Mouse (Mus musculus): Measurements from ENCODE around the gene Arrdc2. TPM values are rescaled to one million over a fixed set of nuclear protein-coding genes. Genes with fewer than 3 reads are reported as not detected.

Arrdc2 gene
- polyA plus RNA-seq, 1 experiment, result 73.8 TPM

- Histone ChIP-seq H3K27ac (ENCODE audit: insufficient read depth, low read length) (no peak overlapping the region), H3K4me3 (ENCODE audit: extremely low read depth, insufficient read depth, insufficient read length) (no peak overlapping the region), H3K4me1 (ENCODE audit: control insufficient read depth, insufficient read depth, insufficient read length) (peaks cover 11% of the 10 kb centered on the region), H3K27me3 (ENCODE audit: control insufficient read depth, insufficient read depth, low read length) (no peaks in the 10 kb centered on the region), H3K36me3 (ENCODE audit: control insufficient read depth, insufficient read depth, low read length) (no peaks in the 10 kb centered on the region)
- 86% methylated on average over 5 of the region's 5 CpGs for WGBS
- no peak for DNase-seq (ENCODE audit: low read depth in 1 of 2, low spot score in 2 of 2)
- TF ChIP-seq CTCF (IDR thresholded peaks at IDR 0.05; ENCODE audit: extremely low read depth, insufficient read depth, insufficient read length, insufficient replicate concordance), result no peak
- TF ChIP-seq POLR2A (IDR thresholded peaks at IDR 0.05; ENCODE audit: low read depth, low read length), result no peak
Observed at GRCm38 (mm10) chr8:70856028-70856427, 16.5 kb upstream of the Arrdc2 start.

GRCm38 (mm10) chr8:70853863-70854262 is 14.3 kb upstream of the Arrdc2 start:
- WGBS, result 10% methylated on average over 2 of the region's 2 CpGs
- no peaks in the 10 kb centered on the region for H3K36me3 ChIP-seq (ENCODE audit: control insufficient read depth, insufficient read depth, low read length)
- DNase-seq (ENCODE audit: low read depth in 1 of 2, low spot score in 2 of 2), result peak in 1 of 2 experiments; percentile 49
- no peak overlapping the region for H3K4me3 ChIP-seq (ENCODE audit: extremely low read depth, insufficient read depth, insufficient read length)
- peaks cover 11% of the 10 kb centered on the region for H3K4me1 ChIP-seq (ENCODE audit: control insufficient read depth, insufficient read depth, insufficient read length)
- no peak overlapping the region for H3K27ac ChIP-seq (ENCODE audit: insufficient read depth, low read length)
- TF ChIP-seq POLR2A (IDR thresholded peaks at IDR 0.05; ENCODE audit: low read depth, low read length) (no peak), CTCF (IDR thresholded peaks at IDR 0.05; ENCODE audit: extremely low read depth, insufficient read depth, insufficient read length, insufficient replicate concordance) (no peak)
- no peaks in the 10 kb centered on the region for H3K27me3 ChIP-seq (ENCODE audit: control insufficient read depth, insufficient read depth, low read length)

GRCm38 (mm10) chr8:70852595-70853231 is 13.2 kb upstream of the Arrdc2 start:
- Histone ChIP-seq H3K4me3 (ENCODE audit: extremely low read depth, insufficient read depth, insufficient read length) (no peak overlapping the region), H3K27ac (ENCODE audit: insufficient read depth, low read length) (no peak overlapping the region), H3K36me3 (ENCODE audit: control insufficient read depth, insufficient read depth, low read length) (no peaks in the 10 kb centered on the region), H3K4me1 (ENCODE audit: control insufficient read depth, insufficient read depth, insufficient read length) (peaks cover 11% of the 10 kb centered on the region), H3K27me3 (ENCODE audit: control insufficient read depth, insufficient read depth, low read length) (no peaks in the 10 kb centered on the region)
- DNase-seq (ENCODE audit: low read depth in 1 of 2, low spot score in 2 of 2), result no peak
- WGBS, result 94% methylated on average over 41 of the region's 41 CpGs
- TF ChIP-seq CTCF (IDR thresholded peaks at IDR 0.05; ENCODE audit: extremely low read depth, insufficient read depth, insufficient read length, insufficient replicate concordance) (no peak), POLR2A (IDR thresholded peaks at IDR 0.05; ENCODE audit: low read depth, low read length) (no peak)

GRCm38 (mm10) chr8:70851837-70852236 is 12.3 kb upstream of the Arrdc2 start:
- WGBS, result 86% methylated on average over 6 of the region's 6 CpGs
- TF ChIP-seq POLR2A (IDR thresholded peaks at IDR 0.05; ENCODE audit: low read depth, low read length) (no peak), CTCF (IDR thresholded peaks at IDR 0.05; ENCODE audit: extremely low read depth, insufficient read depth, insufficient read length, insufficient replicate concordance) (no peak)
- H3K27me3 ChIP-seq (ENCODE audit: control insufficient read depth, insufficient read depth, low read length), result no peaks in the 10 kb centered on the region
- no peak overlapping the region for H3K27ac ChIP-seq (ENCODE audit: insufficient read depth, low read length)
- no peaks in the 10 kb centered on the region for H3K36me3 ChIP-seq (ENCODE audit: control insufficient read depth, insufficient read depth, low read length)
- no peak overlapping the region for H3K4me3 ChIP-seq (ENCODE audit: extremely low read depth, insufficient read depth, insufficient read length)
- peaks cover 9% of the 10 kb centered on the region for H3K4me1 ChIP-seq (ENCODE audit: control insufficient read depth, insufficient read depth, insufficient read length)
- DNase-seq (ENCODE audit: low read depth in 1 of 2, low spot score in 2 of 2), result no peak

- H3K36me3 ChIP-seq (ENCODE audit: control insufficient read depth, insufficient read depth, low read length), result no peaks in the 10 kb centered on the region
- 92% methylated on average over 4 of the region's 4 CpGs for WGBS
- no peak for TF ChIP-seq CTCF (IDR thresholded peaks at IDR 0.05; ENCODE audit: extremely low read depth, insufficient read depth, insufficient read length, insufficient replicate concordance)
- no peak for TF ChIP-seq POLR2A (IDR thresholded peaks at IDR 0.05; ENCODE audit: low read depth, low read length)
- H3K4me3 ChIP-seq (ENCODE audit: extremely low read depth, insufficient read depth, insufficient read length), result no peak overlapping the region
- no peaks in the 10 kb centered on the region for H3K27me3 ChIP-seq (ENCODE audit: control insufficient read depth, insufficient read depth, low read length)
- peaks cover 7% of the 10 kb centered on the region; the same call in 1 of the 2 replicates for H3K4me1 ChIP-seq (ENCODE audit: control insufficient read depth, insufficient read depth, insufficient read length)
- no peak for DNase-seq (ENCODE audit: low read depth in 1 of 2, low spot score in 2 of 2)
- H3K27ac ChIP-seq (ENCODE audit: insufficient read depth, low read length), result no peak overlapping the region
Observed at GRCm38 (mm10) chr8:70850947-70851346, 11.4 kb upstream of the Arrdc2 start.

GRCm38 (mm10) chr8:70850132-70850845 is 10.8 kb upstream of the Arrdc2 start:
- Histone ChIP-seq H3K36me3 (ENCODE audit: control insufficient read depth, insufficient read depth, low read length) (no peaks in the 10 kb centered on the region), H3K27me3 (ENCODE audit: control insufficient read depth, insufficient read depth, low read length) (no peaks in the 10 kb centered on the region), H3K4me3 (ENCODE audit: extremely low read depth, insufficient read depth, insufficient read length) (no peak overlapping the region), H3K4me1 (ENCODE audit: control insufficient read depth, insufficient read depth, insufficient read length) (peaks cover 7% of the 10 kb centered on the region; the same call in 1 of the 2 replicates), H3K27ac (ENCODE audit: insufficient read depth, low read length) (no peak overlapping the region)
- WGBS, result 78% methylated on average over 7 of the region's 7 CpGs
- TF ChIP-seq CTCF (IDR thresholded peaks at IDR 0.05; ENCODE audit: extremely low read depth, insufficient read depth, insufficient read length, insufficient replicate concordance), result no peak
- no peak for TF ChIP-seq POLR2A (IDR thresholded peaks at IDR 0.05; ENCODE audit: low read depth, low read length)
- no peak for DNase-seq (ENCODE audit: low read depth in 1 of 2, low spot score in 2 of 2)
